Mouse (Mus musculus) embryonic facial prominence, embryonic 14.5 days (tissue): Measurements from ENCODE around the gene Jade2. TPM values are rescaled to one million over a fixed set of nuclear protein-coding genes. Genes with fewer than 3 reads are reported as not detected.

Experiments used
- ATAC-seq: fragments of 200-750 bp; cut with Nextera tagmentation; 2 replicates; pipeline ENCODE4 v1.8.0; 2017; ENCODE audit warnings: low read depth, moderate number of reproducible peaks, moderate TSS enrichment
- DNase-seq: peaks from one replicate; pipeline ENCODE4 v3.0.0-alpha.2; 2015; ENCODE audit warnings: low spot score
- H3K27ac ChIP-seq: fragments of 300-500 bp; sonication (generic); replicated peaks from 2 replicates; pipeline ENCODE4 v1.5.1; 2014; ENCODE audit warnings: low read depth, mild to moderate bottlenecking, low read length, moderate library complexity
- H3K27me3 ChIP-seq: fragments of 300-500 bp; sonication (generic); replicated peaks from 2 replicates; pipeline ENCODE4 v1.6.1; 2014; ENCODE audit warnings: low read length; ENCODE audit not compliant: control insufficient read depth, insufficient read depth
- H3K36me3 ChIP-seq: fragments of 300-500 bp; sonication (generic); 2 replicates; pipeline ENCODE4 v1.6.1; 2014; ENCODE audit warnings: low read length, mixed read lengths; ENCODE audit not compliant: control insufficient read depth, insufficient read depth
- H3K4me1 ChIP-seq: fragments of 300-500 bp; sonication (generic); 2 replicates; pipeline ENCODE4 v1.6.1; 2014; ENCODE audit warnings: antibody characterized with exemption, low read length; ENCODE audit not compliant: control insufficient read depth, insufficient read depth
- H3K4me2 ChIP-seq: fragments of 300-500 bp; sonication (generic); 2 replicates; pipeline ENCODE4 v1.6.1; 2014; ENCODE audit warnings: low read depth, mild to moderate bottlenecking, low read length, moderate library complexity, mixed read lengths
- H3K4me3 ChIP-seq: fragments of 300-500 bp; sonication (generic); 2 replicates; pipeline ENCODE4 v1.5.1; 2014; ENCODE audit warnings: low read depth, mild to moderate bottlenecking, low read length
- H3K9ac ChIP-seq: fragments of 300-500 bp; sonication (generic); 2 replicates; pipeline ENCODE4 v1.6.1; 2014; ENCODE audit warnings: low read depth, mild to moderate bottlenecking, low read length, moderate library complexity, mixed read lengths
- H3K9me3 ChIP-seq: fragments of 300-500 bp; sonication (generic); 2 replicates; pipeline ENCODE4 v1.6.1; 2016; ENCODE audit warnings: low read length; ENCODE audit not compliant: control insufficient read depth
- WGBS: fragments of 180-500 bp; shearing (Covaris S2); extraction: QIAGEN DNeasy Blood & Tissue Kit; methylation state at CpG from one replicate; pipeline ENCODE4 v1.1.7; 2014; 5-methylcytosine and 5-hydroxymethylcytosine counted together
- polyA plus RNA-seq: library from polyadenylated mRNA; unstranded; fragments of >200 nt; fragmentation: Nextera tagmentation; extraction: Ambion mirVana; gene quantifications from 2 replicates; pipeline ENCODE4 v1.2.1, GENCODE M21; 2014

Gene Jade2
- polyA plus RNA-seq, 1 experiment from 2014 or later = 1.1 TPM

- 70% methylated on average over 3 of the region's 3 CpGs for WGBS
- Histone ChIP-seq H3K4me3 (no peak overlapping the region), H3K9ac (no peak overlapping the region), H3K36me3 (peaks cover 49% of the 10 kb centered on the region), H3K4me1 (no peaks in the 10 kb centered on the region), H3K27me3 (no peaks in the 10 kb centered on the region), H3K4me2 (no peak overlapping the region), H3K27ac (no peak overlapping the region), H3K9me3 (no peaks in the 10 kb centered on the region)
- no peak for DNase-seq
- no peak for ATAC-seq
These were observed 37.5 kb downstream of the Jade2 start for GRCm38 (mm10) chr11:51819964-51820363.

- no peak for ATAC-seq
- peaks cover 56% of the 10 kb centered on the region for H3K36me3 ChIP-seq
- 89% methylated on average over 4 of the region's 4 CpGs for WGBS
These were observed 38.6 kb downstream of the Jade2 start for GRCm38 (mm10) chr11:51818837-51819236.

GRCm38 (mm10) chr11:51817756-51818155 lies 39.7 kb downstream of the Jade2 start:
- Histone ChIP-seq H3K4me3 (no peak overlapping the region), H3K4me1 (no peaks in the 10 kb centered on the region), H3K36me3 (peaks cover 57% of the 10 kb centered on the region), H3K27ac (no peak overlapping the region), H3K27me3 (no peaks in the 10 kb centered on the region), H3K4me2 (no peak overlapping the region), H3K9me3 (no peaks in the 10 kb centered on the region), H3K9ac (no peak overlapping the region)
- whole genome bisulfite sequencing = 34% methylated on average over 6 of the region's 6 CpGs
- peak; percentile 88 for DNase-seq
- ATAC-seq = peak; percentile 38; the same call in 1 of the 2 replicates

More at GRCm38 (mm10) chr11:51818837-51819236, 38.6 kb downstream of the Jade2 start:
- no peak overlapping the region for H3K9ac ChIP-seq
- no peak overlapping the region for H3K4me3 ChIP-seq
- no peak overlapping the region for H3K4me2 ChIP-seq
- H3K27me3 ChIP-seq = no peaks in the 10 kb centered on the region
- no peak for DNase-seq
- H3K9me3 ChIP-seq = no peaks in the 10 kb centered on the region
- H3K4me1 ChIP-seq = no peaks in the 10 kb centered on the region
- H3K27ac ChIP-seq = no peak overlapping the region

- Histone ChIP-seq H3K4me2 (no peak overlapping the region), H3K27ac (no peak overlapping the region), H3K9ac (no peak overlapping the region), H3K27me3 (no peaks in the 10 kb centered on the region), H3K36me3 (peaks cover 32% of the 10 kb centered on the region), H3K4me1 (no peaks in the 10 kb centered on the region), H3K9me3 (no peaks in the 10 kb centered on the region), H3K4me3 (no peak overlapping the region)
- no peak for DNase-seq
- no peak for ATAC-seq
- WGBS = 91% methylated on average over 8 of the region's 8 CpGs
These were observed 45.4 kb downstream of the Jade2 start for GRCm38 (mm10) chr11:51812022-51812546.

GRCm38 (mm10) chr11:51811230-51811629 lies 46.2 kb downstream of the Jade2 start:
- WGBS = 82% methylated on average over 4 of the region's 4 CpGs
- H3K9me3 ChIP-seq = no peaks in the 10 kb centered on the region
- H3K4me3 ChIP-seq = no peak overlapping the region
- no peaks in the 10 kb centered on the region for H3K27me3 ChIP-seq
- DNase-seq (no peak), ATAC-seq (no peak)
- H3K4me2 ChIP-seq = no peak overlapping the region
- peaks cover 24% of the 10 kb centered on the region for H3K36me3 ChIP-seq
- no peak overlapping the region for H3K9ac ChIP-seq
- no peak overlapping the region for H3K27ac ChIP-seq
- no peaks in the 10 kb centered on the region for H3K4me1 ChIP-seq

- Histone ChIP-seq H3K27me3 (no peaks in the 10 kb centered on the region), H3K27ac (no peak overlapping the region), H3K9ac (no peak overlapping the region), H3K9me3 (no peaks in the 10 kb centered on the region), H3K4me1 (no peaks in the 10 kb centered on the region), H3K36me3 (0 out of 2 replicates have a peak, but pooled peaks cover 11% of the 10 kb centered on the region), H3K4me3 (no peak overlapping the region), H3K4me2 (no peak overlapping the region)
- 60% methylated on average over 6 of the region's 6 CpGs for WGBS
- DNase-seq (peak; percentile 32), ATAC-seq (no peak)
These were observed 47.7 kb downstream of the Jade2 start for GRCm38 (mm10) chr11:51809632-51810224.

GRCm38 (mm10) chr11:51807108-51807879 lies 50.2 kb downstream of the Jade2 start:
- H3K9me3 ChIP-seq = no peaks in the 10 kb centered on the region
- 0 out of 2 replicates have a peak overlapping the region, but pooled peaks have one; percentile 25 for H3K9ac ChIP-seq
- H3K27me3 ChIP-seq = no peaks in the 10 kb centered on the region
- H3K4me3 ChIP-seq = no peak overlapping the region
- H3K4me1 ChIP-seq = no peaks in the 10 kb centered on the region
- H3K27ac ChIP-seq = 0 out of 2 replicates have a peak overlapping the region, but pooled peaks have one; percentile 33
- peak; percentile 36 for DNase-seq
- H3K4me2 ChIP-seq = no peak overlapping the region
- ATAC-seq = 0 out of 2 replicates have a peak, but pooled peaks have one; percentile 37
- 37% methylated on average over 13 of the region's 13 CpGs for WGBS
- H3K36me3 ChIP-seq = no peaks in the 10 kb centered on the region

GRCm38 (mm10) chr11:51805221-51805981 lies 52.1 kb downstream of the Jade2 start:
- Histone ChIP-seq H3K4me3 (peak overlapping the region; percentile 51), H3K4me1 (no peaks in the 10 kb centered on the region), H3K36me3 (no peaks in the 10 kb centered on the region), H3K27me3 (no peaks in the 10 kb centered on the region), H3K27ac (peak overlapping the region; percentile 42; the same call in 1 of the 2 replicates), H3K9me3 (no peaks in the 10 kb centered on the region), H3K9ac (peak overlapping the region; percentile 66), H3K4me2 (peak overlapping the region; percentile 74)
- ATAC-seq (peak; percentile 78), DNase-seq (peak; percentile 94)
- 19% methylated on average over 17 of the region's 17 CpGs for WGBS
